Mouse (Mus musculus) stomach, postnatal 0 days (tissue): ENCODE measurements around the gene 1190005I06Rik.

Experiments used
- CTCF ChIP-seq: IDR thresholded peaks from 2 replicates; pipeline ENCODE4 v1.5.1; 2016; ENCODE audit warnings: antibody characterized with exemption, low read depth, mild to moderate bottlenecking, moderate library complexity
- EP300 ChIP-seq: optimal IDR thresholded peaks from 2 replicates; pipeline ENCODE3; 2016; ENCODE audit warnings: antibody characterized with exemption

DNA sequence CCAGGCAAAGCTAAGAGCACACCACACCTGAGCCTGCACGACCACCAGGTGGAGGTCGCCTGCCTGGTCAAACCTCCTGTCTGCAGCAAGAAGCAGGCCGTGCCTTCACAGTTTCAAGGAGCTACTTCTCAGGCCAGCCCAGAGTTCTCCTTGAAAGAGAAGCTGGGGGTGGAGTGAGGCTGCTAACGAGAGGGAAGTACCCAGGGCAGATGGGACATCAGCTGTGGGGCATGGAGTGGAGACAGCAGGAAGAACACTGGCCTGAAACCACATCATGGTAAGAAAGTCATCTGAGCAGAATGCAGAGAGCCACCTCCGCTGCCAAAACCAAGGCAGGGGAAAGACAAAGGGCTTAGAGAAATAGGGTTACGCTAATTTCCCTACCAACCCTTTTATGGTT lies 17.1 kb upstream of the 1190005I06Rik start:
- TF ChIP-seq CTCF = no peak
- TF ChIP-seq EP300 = no peak
